Mouse (Mus musculus): ENCODE measurements at regions not wholly inside any gene's neighbourhood (a gene's known extent, or its start where the extent isn't known, plus 50 kb on each side); places are given as distances from the start of the nearest gene placed in this dataset.
A peak's percentile ranks its signal among the peaks of the same experiment; 100 is the strongest.

- H3K27ac ChIP-seq (ENCODE audit: low read depth, low read length): 0 out of 2 replicates have a peak overlapping the region, but pooled peaks have one; percentile 50
These were observed 114.1 kb downstream of the Tomm20 start for GRCm38 (mm10) chr8:126831312-126832162.

GRCm38 (mm10) chr8:126830242-126830530 lies 115.5 kb downstream of the Tomm20 start:
- peaks cover 63% of the 10 kb centered on the region for H3K4me1 ChIP-seq (ENCODE audit: control insufficient read depth, insufficient read depth, low read length)
- no peaks in the 10 kb centered on the region for H3K9me3 ChIP-seq (replicated peaks; ENCODE audit: control insufficient read depth, low read length)
- no peak overlapping the region for H3K9ac ChIP-seq (ENCODE audit: low read depth, low read length)
- H3K27ac ChIP-seq (ENCODE audit: low read depth, low read length): no peak overlapping the region
- no peaks in the 10 kb centered on the region for H3K36me3 ChIP-seq (ENCODE audit: control insufficient read depth, insufficient read depth, low read length)
- no peak overlapping the region for H3K4me3 ChIP-seq (ENCODE audit: low read depth, low read length)
- no peak overlapping the region for H3K4me2 ChIP-seq
- no peaks in the 10 kb centered on the region for H3K27me3 ChIP-seq (ENCODE audit: control insufficient read depth, insufficient read depth, low read length)
- ATAC-seq (replicated peaks; ENCODE audit: insufficient number of reproducible peaks, low FRiP score, low TSS enrichment): no peak
- 67% methylated on average over 5 of the region's 5 CpGs for WGBS (ENCODE audit: insufficient replicate concordance)

More at GRCm38 (mm10) chr8:126831312-126832162, 114.1 kb downstream of the Tomm20 start:
- Histone ChIP-seq H3K9ac (ENCODE audit: low read depth, low read length) (no peak overlapping the region), H3K4me3 (ENCODE audit: low read depth, low read length) (no peak overlapping the region), H3K36me3 (ENCODE audit: control insufficient read depth, insufficient read depth, low read length) (no peaks in the 10 kb centered on the region), H3K4me2 (no peak overlapping the region), H3K4me1 (ENCODE audit: control insufficient read depth, insufficient read depth, low read length) (peaks cover 51% of the 10 kb centered on the region), H3K9me3 (replicated peaks; ENCODE audit: control insufficient read depth, low read length) (no peaks in the 10 kb centered on the region), H3K27me3 (ENCODE audit: control insufficient read depth, insufficient read depth, low read length) (no peaks in the 10 kb centered on the region)
- 80% methylated on average over 16 of the region's 16 CpGs for WGBS (ENCODE audit: insufficient replicate concordance)
- no peak for ATAC-seq (replicated peaks; ENCODE audit: insufficient number of reproducible peaks, low FRiP score, low TSS enrichment)

GRCm38 (mm10) chr8:126829376-126830241 lies 116.0 kb downstream of the Tomm20 start:
- ATAC-seq (replicated peaks; ENCODE audit: insufficient number of reproducible peaks, low FRiP score, low TSS enrichment): no peak

GRCm38 (mm10) chr8:126827681-126828383 lies 117.8 kb downstream of the Tomm20 start:
- H3K27ac ChIP-seq (ENCODE audit: low read depth, low read length): peak overlapping the region; percentile 97
- peak overlapping the region; percentile 54 for H3K9ac ChIP-seq (ENCODE audit: low read depth, low read length)
- WGBS (ENCODE audit: insufficient replicate concordance): 35% methylated on average over 6 of the region's 6 CpGs
- no peaks in the 10 kb centered on the region for H3K9me3 ChIP-seq (replicated peaks; ENCODE audit: control insufficient read depth, low read length)
- H3K4me3 ChIP-seq (ENCODE audit: low read depth, low read length): no peak overlapping the region
- no peaks in the 10 kb centered on the region for H3K27me3 ChIP-seq (ENCODE audit: control insufficient read depth, insufficient read depth, low read length)
- H3K36me3 ChIP-seq (ENCODE audit: control insufficient read depth, insufficient read depth, low read length): no peaks in the 10 kb centered on the region
- H3K4me1 ChIP-seq (ENCODE audit: control insufficient read depth, insufficient read depth, low read length): peaks cover 54% of the 10 kb centered on the region
- H3K4me2 ChIP-seq: no peak overlapping the region
- no peak for ATAC-seq (replicated peaks; ENCODE audit: insufficient number of reproducible peaks, low FRiP score, low TSS enrichment)

More at GRCm38 (mm10) chr8:126829376-126830241, 116.0 kb downstream of the Tomm20 start:
- Histone ChIP-seq H3K4me1 (ENCODE audit: control insufficient read depth, insufficient read depth, low read length) (peaks cover 62% of the 10 kb centered on the region), H3K9me3 (replicated peaks; ENCODE audit: control insufficient read depth, low read length) (no peaks in the 10 kb centered on the region), H3K36me3 (ENCODE audit: control insufficient read depth, insufficient read depth, low read length) (no peaks in the 10 kb centered on the region), H3K27me3 (ENCODE audit: control insufficient read depth, insufficient read depth, low read length) (no peaks in the 10 kb centered on the region), H3K4me3 (ENCODE audit: low read depth, low read length) (no peak overlapping the region), H3K4me2 (no peak overlapping the region), H3K9ac (ENCODE audit: low read depth, low read length) (no peak overlapping the region), H3K27ac (ENCODE audit: low read depth, low read length) (peak overlapping the region; percentile 46)
- 63% methylated on average over 17 of the region's 17 CpGs for WGBS (ENCODE audit: insufficient replicate concordance)

- Histone ChIP-seq H3K27ac (ENCODE audit: low read depth, low read length) (peak overlapping the region; percentile 97), H3K9ac (ENCODE audit: low read depth, low read length) (peak overlapping the region; percentile 65; the same call in 1 of the 2 replicates), H3K4me2 (peak overlapping the region; percentile 32), H3K9me3 (replicated peaks; ENCODE audit: control insufficient read depth, low read length) (no peaks in the 10 kb centered on the region), H3K27me3 (ENCODE audit: control insufficient read depth, insufficient read depth, low read length) (no peaks in the 10 kb centered on the region), H3K4me1 (ENCODE audit: control insufficient read depth, insufficient read depth, low read length) (peaks cover 51% of the 10 kb centered on the region), H3K36me3 (ENCODE audit: control insufficient read depth, insufficient read depth, low read length) (no peaks in the 10 kb centered on the region), H3K4me3 (ENCODE audit: low read depth, low read length) (no peak overlapping the region)
- 3% methylated on average over 11 of the region's 11 CpGs for WGBS (ENCODE audit: insufficient replicate concordance)
- ATAC-seq (replicated peaks; ENCODE audit: insufficient number of reproducible peaks, low FRiP score, low TSS enrichment): peak; percentile 84
These were observed 119.0 kb downstream of the Tomm20 start for GRCm38 (mm10) chr8:126826328-126827285.

- 31% methylated on average over 3 of the region's 3 CpGs for WGBS (ENCODE audit: insufficient replicate concordance)
- Histone ChIP-seq H3K27me3 (ENCODE audit: control insufficient read depth, insufficient read depth, low read length) (no peaks in the 10 kb centered on the region), H3K36me3 (ENCODE audit: control insufficient read depth, insufficient read depth, low read length) (no peaks in the 10 kb centered on the region), H3K4me3 (ENCODE audit: low read depth, low read length) (no peak overlapping the region), H3K9ac (ENCODE audit: low read depth, low read length) (peak overlapping the region; percentile 65; the same call in 1 of the 2 replicates), H3K27ac (ENCODE audit: low read depth, low read length) (peak overlapping the region; percentile 97), H3K4me2 (no peak overlapping the region; the same call in 1 of the 2 replicates), H3K9me3 (replicated peaks; ENCODE audit: control insufficient read depth, low read length) (no peaks in the 10 kb centered on the region), H3K4me1 (ENCODE audit: control insufficient read depth, insufficient read depth, low read length) (peaks cover 51% of the 10 kb centered on the region)
- peak; percentile 44; the same call in 1 of the 2 replicates for ATAC-seq (replicated peaks; ENCODE audit: insufficient number of reproducible peaks, low FRiP score, low TSS enrichment)
These were observed 119.8 kb downstream of the Tomm20 start for GRCm38 (mm10) chr8:126825877-126826276.

- H3K27me3 ChIP-seq (ENCODE audit: control insufficient read depth, insufficient read depth, low read length): no peaks in the 10 kb centered on the region
- H3K4me2 ChIP-seq: no peak overlapping the region
- no peak for ATAC-seq (replicated peaks; ENCODE audit: insufficient number of reproducible peaks, low FRiP score, low TSS enrichment)
- peak overlapping the region; percentile 52 for H3K27ac ChIP-seq (ENCODE audit: low read depth, low read length)
- 46% methylated on average over 10 of the region's 10 CpGs for WGBS (ENCODE audit: insufficient replicate concordance)
- no peak overlapping the region for H3K4me3 ChIP-seq (ENCODE audit: low read depth, low read length)
- H3K4me1 ChIP-seq (ENCODE audit: control insufficient read depth, insufficient read depth, low read length): peaks cover 41% of the 10 kb centered on the region
- H3K9me3 ChIP-seq (replicated peaks; ENCODE audit: control insufficient read depth, low read length): no peaks in the 10 kb centered on the region
- no peaks in the 10 kb centered on the region for H3K36me3 ChIP-seq (ENCODE audit: control insufficient read depth, insufficient read depth, low read length)
- no peak overlapping the region for H3K9ac ChIP-seq (ENCODE audit: low read depth, low read length)
These were observed 121.0 kb downstream of the Tomm20 start for GRCm38 (mm10) chr8:126824575-126825208.
